Mouse (Mus musculus) G1E (cell line): ENCODE results near the gene Zfp691. TPM values are rescaled to one million over a fixed set of nuclear protein-coding genes. Genes with fewer than 3 reads are reported as not detected.

Experiments
- ATAC-seq: 2 replicates; pipeline ENCODE4 v1.8.0; 2016; ENCODE audit warnings: mild to moderate bottlenecking; ENCODE audit not compliant: insufficient number of reproducible peaks, poor library complexity, low FRiP score, severe bottlenecking; ENCODE audit errors: extremely low read depth
- DNase-seq: peaks from one replicate; pipeline ENCODE4 v3.0.0; 2012; ENCODE audit warnings: low spot score
- H3K27me3 ChIP-seq: 2 replicates; pipeline ENCODE4 v1.6.1; 2012; ENCODE audit warnings: mild to moderate bottlenecking, low read length, inconsistent platforms; ENCODE audit not compliant: insufficient read depth
- H3K36me3 ChIP-seq: replicated peaks from 2 replicates; pipeline ENCODE3; 2012; ENCODE audit warnings: mild to moderate bottlenecking, inconsistent platforms
- H3K4me1 ChIP-seq: 2 replicates; pipeline ENCODE4 v1.6.1; 2012; ENCODE audit warnings: low read depth, low read length, inconsistent platforms, mixed read lengths; ENCODE audit not compliant: insufficient read depth
- H3K4me3 ChIP-seq: 2 replicates; pipeline ENCODE4 v1.5.1; 2012; ENCODE audit warnings: low read depth, mild to moderate bottlenecking, inconsistent platforms, low read length, moderate library complexity, mixed read lengths
- H3K9me3 ChIP-seq: replicated peaks from 2 replicates; pipeline ENCODE4 v1.6.1; 2012; ENCODE audit warnings: inconsistent platforms
- CTCF ChIP-seq: IDR thresholded peaks from 2 replicates; pipeline ENCODE4 v1.5.1; 2012; ENCODE audit warnings: low read depth, low read length, inconsistent platforms, mixed read lengths
- GATA1 ChIP-seq: IDR thresholded peaks from 2 replicates; pipeline ENCODE4 v1.6.1; 2012; ENCODE audit warnings: borderline replicate concordance, low read length, inconsistent platforms, mixed read lengths
- GATA2 ChIP-seq: IDR thresholded peaks from 2 replicates; pipeline ENCODE4 v1.6.1; 2012; ENCODE audit warnings: low read depth, low read length, inconsistent platforms, borderline replicate concordance
- POLR2AphosphoS5 ChIP-seq: IDR thresholded peaks from 2 replicates; pipeline ENCODE4 v1.6.1; 2012; ENCODE audit warnings: low read depth, low read length, inconsistent platforms; ENCODE audit not compliant: insufficient replicate concordance
- TAL1 ChIP-seq: conservative IDR thresholded peaks from 2 replicates; pipeline ENCODE4 v1.6.1; 2012; ENCODE audit warnings: low read depth, low read length, inconsistent platforms, mixed read lengths
- polyA plus RNA-seq: library from polyadenylated mRNA; stranded (reverse); fragments of >175 nt; gene quantifications from 2 replicates; pipeline ENCODE4 v1.2.3, GENCODE M21; 2012
- total RNA-seq, 2 experiments: library from RNA; stranded (forward) in 1 of 2; stranded (reverse) in 1 of 2; fragments of 200-1000 nt in 1 of 2; fragments of >200 nt in 1 of 2; fragmentation: Nextera tagmentation in 1 of 2; gene quantifications; 2 replicates each; pipeline ENCODE4 v1.2.3; 2014 to 2017

Zfp691 gene
- total and polyA plus RNA-seq, 3 experiments = 6.7 to 29.7 (median 17.2) TPM

GRCm38 (mm10) chr4:119142230-119142871, 31.6 kb downstream of the Zfp691 start:
- H3K4me1 ChIP-seq = peaks cover 49% of the 10 kb centered on the region
- H3K4me3 ChIP-seq = no peak overlapping the region
- H3K36me3 ChIP-seq = peaks cover 10% of the 10 kb centered on the region
- no peak for ATAC-seq
- DNase-seq = no peak
- peaks cover 29% of the 10 kb centered on the region for H3K27me3 ChIP-seq
- TF ChIP-seq GATA2 (no peak), CTCF (0 out of 2 replicates have a peak, but pooled peaks have one; percentile 21)
- peaks cover 3% of the 10 kb centered on the region for H3K9me3 ChIP-seq

GRCm38 (mm10) chr4:119141191-119141590, 32.8 kb downstream of the Zfp691 start:
- DNase-seq = no peak
- TF ChIP-seq CTCF = no peak
- no peak for TF ChIP-seq GATA1
- no peak for TF ChIP-seq GATA2
- TF ChIP-seq TAL1 = no peak
- no peak for TF ChIP-seq POLR2AphosphoS5
- Histone ChIP-seq H3K36me3 (peaks cover 22% of the 10 kb centered on the region), H3K4me3 (no peak overlapping the region), H3K27me3 (peaks cover 20% of the 10 kb centered on the region), H3K4me1 (peaks cover 55% of the 10 kb centered on the region), H3K9me3 (peaks cover 3% of the 10 kb centered on the region)
- 0 out of 2 replicates have a peak, but pooled peaks have one; percentile 23 for ATAC-seq

GRCm38 (mm10) chr4:119140126-119140525, 33.9 kb downstream of the Zfp691 start:
- DNase-seq = peak; percentile 45
- no peak for ATAC-seq
- peaks cover 32% of the 10 kb centered on the region for H3K36me3 ChIP-seq
- peaks cover 16% of the 10 kb centered on the region for H3K27me3 ChIP-seq
- H3K4me3 ChIP-seq = no peak overlapping the region
- peaks cover 3% of the 10 kb centered on the region for H3K9me3 ChIP-seq
- H3K4me1 ChIP-seq = peaks cover 62% of the 10 kb centered on the region
- TF ChIP-seq CTCF (peak; percentile 94), GATA2 (no peak), POLR2AphosphoS5 (no peak), TAL1 (no peak)

- ATAC-seq (no peak), DNase-seq (no peak)
- Histone ChIP-seq H3K9me3 (no peaks in the 10 kb centered on the region), H3K4me3 (no peak overlapping the region), H3K27me3 (peaks cover 5% of the 10 kb centered on the region), H3K36me3 (peaks cover 46% of the 10 kb centered on the region), H3K4me1 (peaks cover 76% of the 10 kb centered on the region)
- TF ChIP-seq POLR2AphosphoS5 = no peak
These were observed 35.2 kb downstream of the Zfp691 start for GRCm38 (mm10) chr4:119138776-119139175.

GRCm38 (mm10) chr4:119138171-119138570, 35.8 kb downstream of the Zfp691 start:
- TF ChIP-seq CTCF = no peak
- TF ChIP-seq GATA1 = no peak
- no peak for TF ChIP-seq TAL1
- TF ChIP-seq GATA2 = no peak
- no peak for TF ChIP-seq POLR2AphosphoS5
- peak overlapping the region; percentile 44; the same call in 1 of the 2 replicates for H3K4me3 ChIP-seq
- peaks cover 52% of the 10 kb centered on the region for H3K36me3 ChIP-seq
- peaks cover 82% of the 10 kb centered on the region for H3K4me1 ChIP-seq
- peaks cover 5% of the 10 kb centered on the region for H3K27me3 ChIP-seq
- DNase-seq (no peak), ATAC-seq (no peak)
- H3K9me3 ChIP-seq = no peaks in the 10 kb centered on the region

- peaks cover 2% of the 10 kb centered on the region for H3K27me3 ChIP-seq
- H3K9me3 ChIP-seq = no peaks in the 10 kb centered on the region
- no peak overlapping the region for H3K4me3 ChIP-seq
- DNase-seq = peak; percentile 53
- TF ChIP-seq TAL1 = peak; percentile 50; the same call in 1 of the 2 replicates
- TF ChIP-seq GATA2 = no peak
- TF ChIP-seq POLR2AphosphoS5 = 0 out of 2 replicates have a peak, but pooled peaks have one; percentile 17
- TF ChIP-seq CTCF = no peak
- no peak for TF ChIP-seq GATA1
- peaks cover 88% of the 10 kb centered on the region for H3K4me1 ChIP-seq
- peaks cover 60% of the 10 kb centered on the region for H3K36me3 ChIP-seq
- ATAC-seq = peak; percentile 37; the same call in 1 of the 2 replicates
These were observed 36.7 kb downstream of the Zfp691 start for GRCm38 (mm10) chr4:119137313-119137712.

GRCm38 (mm10) chr4:119133860-119134259, 40.1 kb downstream of the Zfp691 start:
- ATAC-seq (no peak), DNase-seq (no peak)
- no peaks in the 10 kb centered on the region for H3K9me3 ChIP-seq
- peaks cover 95% of the 10 kb centered on the region for H3K36me3 ChIP-seq
- no peak overlapping the region for H3K4me3 ChIP-seq
- H3K4me1 ChIP-seq = peaks cover 86% of the 10 kb centered on the region
- no peak for TF ChIP-seq GATA1
- TF ChIP-seq CTCF = no peak
- no peak for TF ChIP-seq POLR2AphosphoS5
- TF ChIP-seq GATA2 = no peak
- no peak for TF ChIP-seq TAL1
- no peaks in the 10 kb centered on the region for H3K27me3 ChIP-seq
